Mouse (Mus musculus) midbrain, embryonic 13.5 days (tissue): Measurements from ENCODE around the gene Cyp2a12. TPM values are rescaled to one million over a fixed set of nuclear protein-coding genes. Genes with fewer than 3 reads are reported as not detected.
"Not testable (repeated sequence)": the region's sequence is repeated elsewhere in the genome, so short reads cannot be mapped to it uniquely, and the experiment has no call there.

Experiments
- ATAC-seq: fragments of 200-750 bp; cut with Nextera tagmentation; 2 replicates; pipeline ENCODE4 v1.8.0; 2017; ENCODE audit warnings: mild to moderate bottlenecking, moderate TSS enrichment, moderate library complexity
- H3K27ac ChIP-seq: fragments of 300-500 bp; sonication (generic); 2 replicates; pipeline ENCODE4 v1.5.1; 2015; ENCODE audit warnings: inconsistent platforms, mild to moderate bottlenecking, moderate library complexity
- H3K27me3 ChIP-seq: fragments of 300-500 bp; sonication (generic); 2 replicates; pipeline ENCODE4 v1.6.1; 2015; ENCODE audit warnings: mild to moderate bottlenecking, inconsistent platforms
- H3K36me3 ChIP-seq: fragments of 300-500 bp; sonication (generic); 2 replicates; pipeline ENCODE4 v1.6.1; 2015; ENCODE audit warnings: mild to moderate bottlenecking, inconsistent platforms
- H3K4me1 ChIP-seq: fragments of 300-500 bp; sonication (generic); replicated peaks from 2 replicates; pipeline ENCODE4 v1.6.1; 2015; ENCODE audit warnings: inconsistent platforms
- H3K4me2 ChIP-seq: fragments of 300-500 bp; sonication (generic); replicated peaks from 2 replicates; pipeline ENCODE4 v1.6.1; 2015; ENCODE audit warnings: moderate library complexity, mild to moderate bottlenecking, inconsistent platforms
- H3K4me3 ChIP-seq: fragments of 300-500 bp; sonication (generic); replicated peaks from 2 replicates; pipeline ENCODE4 v1.5.1; 2015; ENCODE audit warnings: mild to moderate bottlenecking, inconsistent platforms
- H3K9ac ChIP-seq: fragments of 300-500 bp; sonication (generic); replicated peaks from 2 replicates; pipeline ENCODE4 v1.6.1; 2015; ENCODE audit warnings: mild to moderate bottlenecking, inconsistent platforms
- H3K9me3 ChIP-seq: fragments of 300-500 bp; sonication (generic); 2 replicates; pipeline ENCODE4 v1.6.1; 2016; ENCODE audit warnings: mild to moderate bottlenecking, inconsistent platforms
- WGBS: fragments of 180-500 bp; shearing (Covaris S2); methylation state at CpG from one replicate; pipeline ENCODE4 v1.1.7; 2015; 5-methylcytosine and 5-hydroxymethylcytosine counted together
- polyA plus RNA-seq: library from polyadenylated mRNA; unstranded; fragments of >200 nt; fragmentation: Nextera tagmentation; extraction: Ambion mirVana; gene quantifications from 2 replicates; pipeline ENCODE4 v1.2.1, GENCODE M21; 2015

Cyp2a12 gene
- not detected in 2 replicates for polyA plus RNA-seq

DNA sequence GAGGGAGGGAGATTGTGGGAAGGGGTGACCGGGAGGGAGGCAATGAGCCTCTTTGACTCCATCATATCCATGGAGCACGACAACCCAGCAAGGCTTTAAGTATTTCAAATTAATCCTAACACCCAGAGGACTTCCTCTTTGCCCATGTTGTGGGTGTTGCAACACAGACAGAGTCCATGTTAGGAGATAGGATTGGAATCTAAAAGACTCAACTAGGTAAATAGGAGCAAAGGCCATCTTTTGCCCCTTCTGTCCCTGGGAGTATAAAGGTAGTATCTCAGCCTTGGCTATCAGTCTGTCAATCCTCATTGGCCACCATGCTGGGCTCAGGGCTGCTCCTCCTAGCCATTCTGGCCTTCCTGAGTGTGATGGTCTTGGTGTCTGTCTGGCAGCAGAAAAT, at the start of gene Cyp2a12:
Cyp2a12 (plus strand) TSS at position 293 of the 400 bp plus-strand sequence.
- WGBS, result 88% methylated on average over 2 of the region's 2 CpGs
- Histone ChIP-seq H3K36me3 (no peaks in the 10 kb centered on the region), H3K4me1 (no peaks in the 10 kb centered on the region), H3K27ac (no peak within 1 kb of the TSS), H3K9ac (no peak within 1 kb of the TSS), H3K4me2 (no peak within 1 kb of the TSS), H3K4me3 (no peak within 1 kb of the TSS), H3K27me3 (no peaks in the 10 kb centered on the region), H3K9me3 (0 out of 2 replicates have a peak, but pooled peaks cover 2% of the 10 kb centered on the region)
- ATAC-seq, result no peak

DNA sequence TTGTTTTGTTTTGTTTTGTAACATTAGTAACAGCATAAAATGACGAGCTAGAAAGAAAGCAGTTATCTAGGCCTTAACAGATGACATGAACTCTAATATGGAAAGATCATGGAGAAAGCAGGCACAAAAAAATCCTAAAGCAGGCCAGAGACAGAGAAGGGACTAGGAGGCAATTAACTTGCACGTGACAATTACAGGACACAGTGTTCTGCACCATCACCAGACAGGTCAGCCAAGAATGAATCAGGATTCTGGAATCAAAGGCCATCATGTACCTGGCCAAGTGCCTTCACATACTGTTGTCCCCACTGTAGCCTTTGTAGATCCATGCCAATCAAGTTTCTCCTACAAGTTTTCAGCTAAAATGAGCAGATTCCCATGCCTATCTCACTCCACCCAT, 47.4 kb upstream of the Cyp2a12 start:
- not testable (repeated sequence) for H3K4me1 ChIP-seq, H3K9me3 ChIP-seq, H3K27me3 ChIP-seq, H3K27ac ChIP-seq, H3K4me2 ChIP-seq, H3K36me3 ChIP-seq, H3K4me3 ChIP-seq, H3K9ac ChIP-seq, ATAC-seq
- 77% methylated on average over 2 of the region's 2 CpGs for WGBS

DNA sequence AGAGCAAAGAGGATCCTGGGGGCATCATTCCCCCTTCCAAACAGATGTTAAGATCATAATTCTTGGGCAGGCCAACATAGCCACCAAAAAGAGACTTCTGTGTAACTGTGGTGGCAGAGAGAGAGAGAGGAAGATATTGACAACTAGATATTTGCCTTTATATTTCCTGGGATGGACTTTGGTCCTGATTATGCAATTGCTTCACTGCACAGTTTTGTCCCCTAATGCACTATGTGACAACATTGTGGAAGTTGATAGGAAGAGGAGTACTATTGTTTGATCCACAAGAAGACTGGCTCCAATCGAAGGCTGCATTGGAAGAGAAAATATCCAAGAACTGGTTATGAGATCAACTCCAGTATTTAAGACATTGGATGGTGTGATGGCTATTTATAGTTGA, 46.9 kb upstream of the Cyp2a12 start:
- 77% methylated on average over 1 of the region's 1 CpGs for WGBS
- not testable (repeated sequence) for H3K9ac ChIP-seq, H3K4me1 ChIP-seq, H3K9me3 ChIP-seq, H3K4me2 ChIP-seq, ATAC-seq, H3K27ac ChIP-seq, H3K36me3 ChIP-seq, H3K27me3 ChIP-seq, H3K4me3 ChIP-seq

DNA sequence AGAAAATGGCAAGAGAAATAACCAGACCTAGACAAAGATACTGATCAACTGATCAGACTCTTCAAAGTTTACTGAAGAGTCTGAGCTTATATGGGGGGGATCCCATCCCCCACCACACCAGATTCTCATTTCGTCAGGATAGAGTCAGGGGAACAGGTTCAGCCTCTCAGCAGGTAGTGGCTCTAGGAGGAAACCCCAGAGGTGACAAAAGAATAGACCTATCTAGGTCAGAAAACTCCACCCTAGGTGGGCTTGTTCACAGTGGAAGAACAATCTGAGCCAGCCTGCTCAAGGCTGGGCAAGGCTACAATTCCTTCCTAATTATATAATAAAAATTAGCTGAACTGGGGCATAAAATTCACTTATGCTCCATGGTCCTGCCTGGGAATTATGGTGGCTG, 46.3 kb upstream of the Cyp2a12 start:
- no peak for ATAC-seq

DNA sequence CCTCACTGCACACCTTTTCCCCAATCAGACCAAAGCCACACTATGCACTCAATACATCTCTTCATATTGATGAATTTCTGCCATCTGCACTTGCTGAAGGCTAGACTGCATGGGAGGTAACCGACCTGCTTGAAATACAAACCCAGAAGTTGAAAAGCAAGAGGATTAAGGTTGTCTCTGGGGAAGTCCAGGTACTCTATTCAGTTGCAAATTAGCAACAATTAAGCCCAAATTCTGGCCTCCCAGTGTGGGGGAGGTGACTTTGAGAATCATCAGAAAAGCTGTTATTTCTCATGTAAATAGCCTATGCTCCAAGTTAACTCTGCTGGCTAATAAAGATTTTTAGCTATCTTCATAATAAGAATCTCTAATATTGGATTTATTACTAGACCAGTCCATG, 45.7 kb upstream of the Cyp2a12 start:
- H3K4me1 ChIP-seq, H3K9ac ChIP-seq, H3K4me3 ChIP-seq, H3K9me3 ChIP-seq, H3K4me2 ChIP-seq, ATAC-seq, H3K36me3 ChIP-seq, H3K27me3 ChIP-seq, H3K27ac ChIP-seq: not testable (repeated sequence)
- WGBS, result 32% methylated on average over 1 of the region's 1 CpGs

More for the DNA sequence above, 46.3 kb upstream of the Cyp2a12 start:
- no peak overlapping the region for H3K27ac ChIP-seq
- no peaks in the 10 kb centered on the region for H3K4me1 ChIP-seq
- no peak overlapping the region for H3K4me3 ChIP-seq
- H3K9me3 ChIP-seq, result 0 out of 2 replicates have a peak, but pooled peaks cover 8% of the 10 kb centered on the region
- WGBS, result 21% methylated on average over 1 of the region's 1 CpGs
- no peak overlapping the region for H3K9ac ChIP-seq
- H3K27me3 ChIP-seq, result no peaks in the 10 kb centered on the region
- H3K36me3 ChIP-seq, result no peaks in the 10 kb centered on the region
- no peak overlapping the region for H3K4me2 ChIP-seq

DNA sequence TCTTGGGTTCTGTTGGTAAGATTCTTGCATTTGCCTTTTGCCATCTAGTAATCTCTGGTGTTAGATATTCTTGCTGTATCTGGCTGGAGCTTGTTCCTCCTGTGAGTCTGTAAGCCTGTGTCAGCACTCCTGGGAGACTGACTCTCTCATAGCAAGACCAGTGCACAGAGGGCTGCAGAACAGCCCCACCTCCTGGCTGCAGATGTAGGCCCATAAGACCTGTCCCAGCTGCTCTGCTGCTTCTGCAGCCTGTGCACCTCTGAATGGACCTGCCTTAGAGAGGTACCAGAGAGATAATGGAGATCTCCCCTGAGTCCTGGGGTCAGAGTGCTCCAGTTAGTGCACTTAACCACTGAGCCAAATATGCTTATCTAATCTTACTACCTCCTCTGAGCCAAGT, 2.3 kb upstream of the Cyp2a12 start:
- H3K9ac ChIP-seq, H3K36me3 ChIP-seq, ATAC-seq: not testable (repeated sequence)

DNA sequence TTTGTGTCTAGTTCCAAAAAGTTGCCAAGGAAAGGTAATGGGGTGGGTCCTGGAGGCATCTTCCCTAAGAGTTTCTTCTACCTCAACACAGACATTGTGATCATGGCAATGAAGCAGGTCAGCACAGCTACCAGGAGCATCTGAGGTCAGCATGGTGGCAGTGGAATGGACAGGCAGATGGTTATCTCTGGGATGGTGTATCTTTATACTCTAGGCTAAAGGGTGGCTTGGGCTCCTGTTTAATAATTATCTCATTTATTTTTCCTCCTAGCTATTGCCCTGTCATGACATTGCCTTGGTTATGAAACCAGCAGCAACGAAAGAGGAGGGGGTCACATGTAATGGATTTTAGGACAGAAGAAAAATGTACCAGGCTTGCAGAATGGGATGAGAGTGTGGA, 20.0 kb downstream of the Cyp2a12 start:
- not testable (repeated sequence) for H3K36me3 ChIP-seq, H3K27ac ChIP-seq, H3K9me3 ChIP-seq, H3K4me2 ChIP-seq, H3K4me3 ChIP-seq, H3K4me1 ChIP-seq, H3K27me3 ChIP-seq, H3K9ac ChIP-seq, ATAC-seq
- WGBS, result 67% methylated on average over 1 of the region's 1 CpGs

More for the DNA sequence above, 2.3 kb upstream of the Cyp2a12 start:
- not testable (repeated sequence) for H3K4me1 ChIP-seq, H3K4me3 ChIP-seq, H3K27ac ChIP-seq, H3K4me2 ChIP-seq, H3K27me3 ChIP-seq, H3K9me3 ChIP-seq

DNA sequence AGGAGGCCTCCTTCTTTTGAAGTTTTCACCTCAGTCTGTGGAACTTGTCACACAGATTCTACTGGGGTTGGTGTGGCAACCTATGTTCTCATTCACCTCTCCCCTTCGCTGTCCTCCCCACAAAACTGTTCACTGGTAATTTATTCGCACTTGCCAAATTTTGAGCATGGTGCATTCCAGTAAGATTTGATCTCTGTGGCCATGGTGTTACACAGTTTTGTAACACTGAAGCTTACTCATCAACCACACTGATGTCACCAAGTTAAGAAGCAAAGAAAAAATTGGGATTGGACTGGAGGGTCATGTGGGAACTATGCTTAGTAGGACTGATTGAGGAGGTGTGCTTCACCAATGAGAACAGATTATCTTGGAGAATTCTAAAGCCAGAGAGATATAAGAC, 30.5 kb downstream of the Cyp2a12 start:
- not testable (repeated sequence) for H3K4me1 ChIP-seq, H3K9ac ChIP-seq, H3K27ac ChIP-seq, H3K27me3 ChIP-seq, H3K4me2 ChIP-seq, ATAC-seq, H3K9me3 ChIP-seq, H3K4me3 ChIP-seq, H3K36me3 ChIP-seq
- WGBS, result 86% methylated on average over 2 of the region's 2 CpGs

DNA sequence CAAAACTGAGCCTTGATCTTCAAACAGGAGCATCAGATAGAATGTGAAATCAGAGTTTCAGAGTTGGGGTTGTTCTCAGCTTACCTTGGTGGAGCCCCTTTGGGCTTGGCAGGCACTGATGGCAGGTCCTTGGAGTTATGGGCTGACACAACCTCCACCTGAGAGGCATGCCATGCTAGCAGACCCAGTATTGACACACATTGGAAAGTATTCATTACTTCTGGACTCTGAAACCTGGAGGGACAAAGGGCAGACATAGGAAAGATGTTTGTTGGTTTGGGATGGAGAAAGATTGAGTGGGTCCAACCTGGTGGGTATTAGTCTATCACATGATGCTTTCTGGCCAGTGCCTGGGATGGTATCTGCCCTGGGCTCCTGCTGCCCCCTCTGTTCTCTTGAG, 31.0 kb downstream of the Cyp2a12 start:
- H3K4me3 ChIP-seq, ATAC-seq, H3K9ac ChIP-seq: not testable (repeated sequence)

DNA sequence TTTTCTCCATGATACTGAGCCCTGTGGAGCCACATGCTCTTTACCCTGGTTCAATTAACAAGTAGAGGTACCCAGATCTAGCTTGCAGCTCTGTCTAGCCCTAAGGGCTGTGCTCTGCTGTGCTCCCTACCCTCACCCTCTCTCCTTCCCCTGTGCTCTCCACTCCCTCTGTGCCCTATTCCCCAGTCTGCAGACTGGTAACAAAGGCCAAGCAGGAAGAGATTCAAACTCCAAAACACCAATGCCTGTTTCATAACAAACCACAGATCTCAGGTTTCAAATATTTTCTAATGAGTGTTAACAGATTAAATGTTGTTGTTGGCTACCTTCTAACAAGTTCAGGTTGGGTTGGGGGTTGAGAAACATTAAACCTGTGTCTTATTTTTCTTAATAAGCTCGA, 49.8 kb downstream of the Cyp2a12 start:
- Histone ChIP-seq H3K4me1 (no peaks in the 10 kb centered on the region), H3K4me2 (no peak overlapping the region), H3K27me3 (no peaks in the 10 kb centered on the region), H3K9ac (no peak overlapping the region), H3K4me3 (no peak overlapping the region), H3K27ac (no peak overlapping the region), H3K36me3 (no peaks in the 10 kb centered on the region), H3K9me3 (0 out of 2 replicates have a peak, but pooled peaks cover 4% of the 10 kb centered on the region)
- ATAC-seq, result no peak
- 73% methylated on average over 1 of the region's 1 CpGs for WGBS

More for the DNA sequence above, 31.0 kb downstream of the Cyp2a12 start:
- H3K36me3 ChIP-seq, H3K4me2 ChIP-seq, H3K4me1 ChIP-seq, H3K27ac ChIP-seq, H3K27me3 ChIP-seq, H3K9me3 ChIP-seq: not testable (repeated sequence)

DNA sequence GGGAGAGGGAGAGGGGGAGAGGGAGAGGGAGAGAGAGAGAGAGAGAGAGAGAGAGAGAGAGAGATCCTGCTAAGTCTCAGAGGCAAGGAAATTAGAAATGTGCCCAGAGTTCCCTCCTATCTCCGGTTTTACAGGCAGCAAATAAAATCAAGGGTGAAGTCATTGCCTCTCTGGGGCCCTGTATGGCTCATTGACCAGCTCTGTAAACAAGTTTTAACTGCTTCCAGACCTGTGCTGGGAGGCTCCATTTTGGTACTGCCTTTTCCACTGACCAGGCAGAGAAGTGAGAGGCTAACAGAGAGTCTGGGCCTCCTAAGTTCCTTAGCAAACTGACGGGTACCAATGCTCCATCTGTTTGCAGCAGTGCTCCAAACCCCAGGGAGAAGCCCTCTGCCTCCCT, 52.7 kb downstream of the Cyp2a12 start:
- no peaks in the 10 kb centered on the region for H3K36me3 ChIP-seq
- no peak overlapping the region for H3K4me3 ChIP-seq
- no peak for ATAC-seq
- no peak overlapping the region for H3K9ac ChIP-seq
- H3K27me3 ChIP-seq, result no peaks in the 10 kb centered on the region
- no peak overlapping the region for H3K27ac ChIP-seq
- H3K9me3 ChIP-seq, result 0 out of 2 replicates have a peak, but pooled peaks cover 4% of the 10 kb centered on the region
- H3K4me1 ChIP-seq, result no peaks in the 10 kb centered on the region
- H3K4me2 ChIP-seq, result no peak overlapping the region
- WGBS, result 94% methylated on average over 2 of the region's 2 CpGs
